Mouse (Mus musculus): ENCODE measurements at regions not wholly inside any gene's neighbourhood (a gene's known extent, or its start where the extent isn't known, plus 50 kb on each side); places are given as distances from the start of the nearest gene placed in this dataset.

DNA sequence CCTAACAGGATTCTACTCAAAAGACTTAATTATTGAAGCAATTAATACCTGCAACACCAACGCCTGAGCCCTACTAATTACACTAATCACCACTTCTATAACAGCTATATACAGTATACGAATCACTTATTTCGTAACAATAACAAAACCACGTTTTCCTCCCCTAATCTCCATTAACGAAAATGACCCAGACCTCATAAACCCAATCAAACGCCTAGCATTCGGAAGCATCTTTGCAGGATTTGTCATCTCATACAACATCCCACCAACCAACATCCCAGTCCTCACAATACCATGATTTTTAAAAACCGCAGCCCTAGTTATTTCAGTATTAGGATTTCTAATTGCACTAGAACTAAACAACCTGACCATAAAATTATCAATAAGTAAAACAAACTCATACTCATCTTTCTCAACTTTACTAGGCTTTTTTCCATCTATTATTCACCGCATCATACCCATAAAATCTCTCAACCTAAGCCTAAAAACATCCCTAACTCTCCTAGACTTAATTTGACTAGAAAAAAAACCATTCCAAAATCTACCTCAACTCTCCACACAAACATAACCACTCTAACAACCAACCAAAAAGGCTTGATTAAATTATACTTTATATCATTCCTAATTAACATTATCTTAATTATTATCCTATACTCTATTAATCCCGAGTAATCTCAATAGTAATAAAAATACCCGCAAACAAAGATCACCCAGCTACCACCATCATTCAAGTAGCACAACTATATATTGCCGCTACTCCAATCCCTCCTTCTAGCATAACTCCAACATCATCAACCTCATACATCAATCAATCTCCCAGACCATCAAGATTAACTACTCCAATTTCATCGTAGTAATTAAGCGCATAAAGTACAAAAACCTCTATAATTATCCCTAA lies 830.9 kb upstream of the Tyrp1 start:
- peak in 1 of 2 experiments; percentile 59 for DNase-seq

DNA sequence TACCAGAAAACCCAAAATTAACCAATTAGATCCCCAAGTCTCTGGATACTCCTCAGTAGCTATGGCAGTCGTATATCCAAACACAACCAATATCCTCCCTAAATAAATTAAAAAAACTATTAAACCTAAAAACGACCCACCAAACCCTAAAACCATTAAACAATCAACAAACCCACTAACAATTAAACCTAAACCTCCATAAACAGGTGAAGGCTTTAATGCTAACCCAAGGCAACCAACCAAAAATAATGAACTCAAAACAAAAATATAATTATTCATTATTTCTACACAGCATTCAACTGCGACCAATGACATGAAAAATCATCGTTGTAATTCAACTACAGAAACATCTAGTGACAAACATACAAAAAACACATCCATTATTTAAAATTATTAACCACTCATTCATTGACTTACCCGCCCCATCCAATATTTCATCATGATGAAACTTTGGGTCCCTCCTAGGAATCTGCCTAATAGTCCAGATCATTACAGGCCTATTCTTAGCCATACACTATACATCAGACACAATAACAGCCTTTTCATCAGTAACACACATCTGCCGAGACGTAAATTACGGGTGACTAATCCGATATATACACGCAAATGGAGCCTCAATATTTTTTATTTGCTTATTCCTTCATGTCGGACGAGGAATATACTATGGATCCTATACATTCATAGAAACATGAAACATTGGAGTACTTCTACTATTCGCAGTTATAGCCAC lies 830.1 kb upstream of the Tyrp1 start:
- peak in 1 of 2 experiments; percentile 62 for DNase-seq

DNA sequence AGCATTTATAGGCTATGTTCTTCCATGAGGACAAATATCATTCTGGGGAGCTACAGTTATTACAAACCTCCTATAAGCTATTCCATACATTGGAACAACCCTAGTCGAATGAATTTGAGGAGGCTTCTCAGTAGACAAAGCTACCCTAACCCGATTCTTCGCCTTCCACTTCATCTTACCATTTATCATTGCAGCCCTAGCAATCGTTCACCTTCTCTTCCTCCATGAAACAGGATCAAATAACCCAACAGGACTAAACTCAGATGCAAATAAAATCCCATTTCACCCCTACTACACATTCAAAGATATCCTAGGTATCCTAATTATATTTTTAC lies 829.6 kb upstream of the Tyrp1 start:
- no peak for DNase-seq

DNA sequence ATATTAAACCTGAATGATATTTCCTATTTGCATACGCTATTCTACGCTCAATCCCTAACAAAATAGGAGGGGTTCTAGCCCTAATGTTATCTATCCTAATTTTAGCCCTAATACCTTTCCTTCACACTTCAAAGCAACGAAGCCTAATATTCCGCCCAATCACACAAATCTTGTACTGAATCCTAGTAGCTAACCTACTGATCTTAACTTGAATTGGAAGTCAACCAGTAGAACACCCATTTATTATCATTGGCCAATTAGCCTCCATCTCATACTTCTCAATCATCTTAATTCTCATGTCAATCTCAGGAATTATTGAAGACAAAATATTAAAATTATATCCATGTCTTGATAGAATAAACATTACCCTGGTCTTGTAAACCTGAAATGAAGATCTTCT lies 829.1 kb upstream of the Tyrp1 start:
- DNase-seq: peak in 1 of 2 experiments; percentile 33

DNA sequence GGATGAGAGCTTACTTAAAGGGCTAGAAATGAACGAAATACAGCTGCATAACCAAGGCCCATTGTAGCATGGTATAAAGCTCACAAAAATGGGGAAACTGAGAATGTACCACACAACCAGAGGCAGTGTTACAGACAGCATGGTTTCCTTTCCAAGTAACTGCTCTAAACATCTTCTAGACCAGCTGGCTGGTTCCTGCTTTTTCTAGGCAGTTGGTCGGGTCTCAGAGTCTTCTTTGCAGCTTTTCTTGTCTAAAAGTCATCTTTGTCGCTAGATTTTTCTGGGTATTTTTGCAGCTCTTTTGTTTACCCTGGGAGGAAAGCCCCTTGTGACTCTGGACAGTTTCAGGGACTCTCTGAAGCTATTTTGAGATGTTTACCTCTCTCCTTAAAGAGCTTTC lies 806.0 kb upstream of the Tyrp1 start:
- DNase-seq: no peak

DNA sequence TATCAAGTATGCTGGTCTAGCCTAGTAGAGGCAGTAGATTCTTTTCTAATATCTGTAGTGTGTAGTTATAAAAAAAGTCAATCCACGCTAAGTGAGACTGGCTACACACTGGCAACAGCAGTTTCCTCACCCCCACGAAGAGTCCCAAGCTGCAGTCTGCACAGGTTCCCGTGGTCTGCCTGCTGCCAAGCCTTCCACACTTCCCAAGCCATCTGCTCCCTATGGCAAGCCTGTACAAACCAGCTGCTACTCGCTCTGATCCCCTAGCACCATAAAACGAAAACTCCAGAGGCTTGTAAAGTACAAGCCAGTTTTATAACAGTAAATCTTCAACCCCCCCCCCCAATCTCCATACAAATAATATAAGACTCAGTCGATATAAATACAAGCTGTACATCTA lies 786.0 kb upstream of the Tyrp1 start:
- no peak for DNase-seq

Measured in kidney, postnatal 25 days (tissue).